Mouse (Mus musculus) E14TG2a.4 (cell line): ENCODE measurements around the gene Fam189a1.

Experiments used
- CTCF ChIP-seq: conservative IDR thresholded peaks from 2 replicates; pipeline ENCODE4 v1.5.1; 2014; ENCODE audit warnings: low read length
- NANOG ChIP-seq: IDR thresholded peaks from 2 replicates; pipeline ENCODE4 v1.6.1; 2014; ENCODE audit warnings: borderline replicate concordance, low read length, mixed read lengths
- POU5F1 ChIP-seq: IDR thresholded peaks from 2 replicates; pipeline ENCODE4 v1.6.1; 2014; ENCODE audit warnings: low read length, borderline replicate concordance

- TF ChIP-seq NANOG (no peak), CTCF (no peak), POU5F1 (no peak)
Observed at GRCm38 (mm10) chr7:64896587-64896986, 259.8 kb downstream of the Fam189a1 start.
